Mouse (Mus musculus) MEL (cell line): ENCODE measurements around the gene Bicdl1. TPM values are rescaled to one million over a fixed set of nuclear protein-coding genes. Genes with fewer than 3 reads are reported as not detected.

Source experiments
- DNase-seq: peaks from one replicate; pipeline ENCODE4 v3.0.0; 2011; ENCODE audit warnings: low read depth, low spot score
- H3K27ac ChIP-seq: 2 replicates; pipeline ENCODE4 v1.5.1; 2012; ENCODE audit warnings: low read depth, mild to moderate bottlenecking, control low read depth, low read length, moderate library complexity; ENCODE audit not compliant: control insufficient read depth
- H3K27me3 ChIP-seq, 2 experiments: fragments of 150-350 bp in 1 of 2; sonication (generic) in 1 of 2; 2 replicates each; pipeline ENCODE4 v1.6.1; 2012; ENCODE audit warnings: low read length in 2 of 2, mild to moderate bottlenecking in 2 of 2, improper control_type of control experiment in 1 of 2, moderate library complexity in 1 of 2; ENCODE audit not compliant: insufficient read depth in 2 of 2, control insufficient read depth in 1 of 2
- H3K36me3 ChIP-seq, 2 experiments: 2 replicates each; pipeline ENCODE4 v1.6.1; 2012 to 2014; ENCODE audit warnings: low read length in 2 of 2, improper control_type of control experiment in 1 of 2, inconsistent platforms in 1 of 2, mild to moderate bottlenecking in 1 of 2; ENCODE audit not compliant: insufficient read depth in 2 of 2, control insufficient read depth in 1 of 2
- H3K4me1 ChIP-seq, 2 experiments: fragments of 150-350 bp in 1 of 2; sonication (generic) in 1 of 2; 2 replicates each; pipeline ENCODE4 v1.6.1; 2012; ENCODE audit warnings: low read length in 2 of 2, improper control_type of control experiment in 1 of 2, mild to moderate bottlenecking in 1 of 2; ENCODE audit not compliant: insufficient read depth in 2 of 2, control insufficient read depth in 1 of 2
- H3K4me3 ChIP-seq, 2 experiments: fragments of 150-350 bp in 1 of 2; sonication (generic) in 1 of 2; 2 replicates each; pipeline ENCODE4 v1.5.1; 2012; ENCODE audit warnings: low read depth in 2 of 2, low read length in 2 of 2, mild to moderate bottlenecking in 2 of 2, moderate library complexity in 2 of 2, control low read depth in 1 of 2, improper control_type of control experiment in 1 of 2; ENCODE audit not compliant: control insufficient read depth in 1 of 2, insufficient read depth in 1 of 2
- H3K79me2 ChIP-seq: 2 replicates; pipeline ENCODE4 v1.6.1; 2012; ENCODE audit warnings: mild to moderate bottlenecking, low read length, moderate library complexity; ENCODE audit not compliant: control insufficient read depth, poor library complexity, insufficient read depth
- H3K9ac ChIP-seq: 2 replicates; pipeline ENCODE4 v1.6.1; 2012; ENCODE audit warnings: low read depth, mild to moderate bottlenecking, control low read depth, low read length, moderate library complexity; ENCODE audit not compliant: control insufficient read depth, poor library complexity, severe bottlenecking
- H3K9me3 ChIP-seq: fragments of 150-350 bp; sonication (generic); replicated peaks from 2 replicates; pipeline ENCODE4 v1.6.1; 2012; ENCODE audit warnings: mild to moderate bottlenecking, low read length, improper control_type of control experiment, moderate library complexity; ENCODE audit not compliant: insufficient read depth
- CHD1 ChIP-seq: IDR thresholded peaks from 2 replicates; pipeline ENCODE4 v1.6.1; 2012; ENCODE audit warnings: low read depth, mild to moderate bottlenecking, inconsistent platforms, low read length, improper control_type of control experiment
- E2F4 ChIP-seq: IDR thresholded peaks from 2 replicates; pipeline ENCODE4 v1.6.1; 2011; ENCODE audit warnings: low read depth, low read length, improper control_type of control experiment, borderline replicate concordance
- ELF1 ChIP-seq: IDR thresholded peaks from 2 replicates; pipeline ENCODE4 v1.6.1; 2014; ENCODE audit warnings: low read depth, mild to moderate bottlenecking, inconsistent platforms, low read length, improper control_type of control experiment, moderate library complexity
- GATA1 ChIP-seq: IDR thresholded peaks from 2 replicates; pipeline ENCODE4 v1.6.1; 2011; ENCODE audit warnings: low read depth, low read length, improper control_type of control experiment
- HCFC1 ChIP-seq: IDR thresholded peaks from 2 replicates; pipeline ENCODE4 v1.6.1; 2012; ENCODE audit warnings: low read depth, mild to moderate bottlenecking, inconsistent platforms, low read length, improper control_type of control experiment, moderate library complexity
- JUND ChIP-seq: IDR thresholded peaks from 2 replicates; pipeline ENCODE4 v1.6.1; 2011; ENCODE audit warnings: low read depth, mild to moderate bottlenecking, improper control_type of control experiment, low read length
- KAT2A ChIP-seq: conservative IDR thresholded peaks from 2 replicates; pipeline ENCODE4 v1.6.1; 2012; ENCODE audit warnings: low read depth, low read length, improper control_type of control experiment, inconsistent platforms
- MAX ChIP-seq: IDR thresholded peaks from 2 replicates; pipeline ENCODE4 v1.6.1; 2011; ENCODE audit warnings: low read length, improper control_type of control experiment
- MXI1 ChIP-seq: IDR thresholded peaks from 2 replicates; pipeline ENCODE4 v1.6.1; 2011; ENCODE audit warnings: mild to moderate bottlenecking, low read depth, low read length, improper control_type of control experiment
- MYC ChIP-seq: IDR thresholded peaks from 2 replicates; pipeline ENCODE4 v1.6.1; 2011; ENCODE audit warnings: low read depth, mild to moderate bottlenecking, low read length, improper control_type of control experiment, moderate library complexity
- NELFE ChIP-seq: IDR thresholded peaks from 2 replicates; pipeline ENCODE4 v1.6.1; 2011; ENCODE audit warnings: low read depth, low read length, improper control_type of control experiment
- SIN3A ChIP-seq: IDR thresholded peaks from 2 replicates; pipeline ENCODE4 v1.6.1; 2012; ENCODE audit warnings: low read length, improper control_type of control experiment, inconsistent platforms
- TCF12 ChIP-seq: IDR thresholded peaks from 2 replicates; pipeline ENCODE4 v1.6.1; 2014; ENCODE audit warnings: low read depth, mild to moderate bottlenecking, inconsistent platforms, low read length, improper control_type of control experiment, moderate library complexity
- UBTF ChIP-seq: IDR thresholded peaks from 2 replicates; pipeline ENCODE4 v1.6.1; 2012; ENCODE audit warnings: low read depth, mild to moderate bottlenecking, inconsistent platforms, low read length, improper control_type of control experiment, moderate library complexity, borderline replicate concordance; ENCODE audit not compliant: insufficient read depth
- USF2 ChIP-seq, 2 experiments: IDR thresholded peaks; 2 replicates each; pipeline ENCODE4 v1.6.1; 2011 to 2012; ENCODE audit warnings: improper control_type of control experiment in 2 of 2, low read length in 2 of 2, borderline replicate concordance in 1 of 2, inconsistent platforms in 1 of 2, low read depth in 1 of 2, mild to moderate bottlenecking in 1 of 2; ENCODE audit not compliant: insufficient read depth in 1 of 2
- ZC3H11A ChIP-seq: IDR thresholded peaks from 2 replicates; pipeline ENCODE4 v1.6.1; 2012; ENCODE audit warnings: low read depth, mild to moderate bottlenecking, inconsistent platforms, low read length, improper control_type of control experiment
- ZKSCAN1 ChIP-seq: IDR thresholded peaks from 2 replicates; pipeline ENCODE4 v1.6.1; 2012; ENCODE audit warnings: low read depth, mild to moderate bottlenecking, inconsistent platforms, low read length, improper control_type of control experiment, moderate library complexity
- ZMIZ1 ChIP-seq: IDR thresholded peaks from 2 replicates; pipeline ENCODE4 v1.6.1; 2012; ENCODE audit warnings: low read depth, mild to moderate bottlenecking, inconsistent platforms, low read length, improper control_type of control experiment, moderate library complexity
- ZNF384 ChIP-seq: IDR thresholded peaks from 2 replicates; pipeline ENCODE4 v1.6.1; 2012; ENCODE audit warnings: low read depth, mild to moderate bottlenecking, inconsistent platforms, low read length, improper control_type of control experiment
- polyA plus RNA-seq, 2 experiments: library from polyadenylated mRNA; stranded (reverse) in 1 of 2; unstranded in 1 of 2; fragments of >175 nt in 1 of 2; fragments of >200 nt in 1 of 2; gene quantifications; 2 replicates each; pipeline versions ENCODE4 v1.2.1 to v1.2.4; 2012; ENCODE audit warnings: low replicate concordance in 2 of 2, low read depth in 1 of 2; ENCODE audit not compliant: insufficient read length in 2 of 2, insufficient read depth in 1 of 2, missing spikeins in 1 of 2
- total RNA-seq: library from RNA; depleted of rRNA; stranded (reverse); fragments of 300-350 nt; gene quantifications from 2 replicates; pipeline ENCODE4 v1.2.3, GENCODE M21; 2012

Gene Bicdl1
- total and polyA plus RNA-seq, 3 experiments, result 3.5 to 13.4 TPM; not detected in 1

GRCm38 (mm10) chr5:115667210-115667609 lies 64.2 kb downstream of the Bicdl1 start:
- H3K27me3 ChIP-seq, result no peaks in the 10 kb centered on the region
- H3K4me1 ChIP-seq, result no peaks in the 10 kb centered on the region

GRCm38 (mm10) chr5:115666366-115667065 lies 64.9 kb downstream of the Bicdl1 start:
- H3K9me3 ChIP-seq, result no peaks in the 10 kb centered on the region
- no peak for DNase-seq
- no peaks in the 10 kb centered on the region for H3K4me1 ChIP-seq
- no peak overlapping the region for H3K9ac ChIP-seq
- TF ChIP-seq MXI1 (no peak), ZNF384 (no peak), NELFE (no peak), ZKSCAN1 (no peak), HCFC1 (no peak), MYC (no peak), KAT2A (no peak), UBTF (no peak), ZMIZ1 (no peak), SIN3A (no peak), E2F4 (no peak)
- no peak overlapping the region for H3K27ac ChIP-seq
- no peak overlapping the region for H3K4me3 ChIP-seq
- no peaks in the 10 kb centered on the region for H3K36me3 ChIP-seq
- no peaks in the 10 kb centered on the region for H3K27me3 ChIP-seq
- no peaks in the 10 kb centered on the region for H3K79me2 ChIP-seq

More at GRCm38 (mm10) chr5:115667210-115667609, 64.2 kb downstream of the Bicdl1 start:
- H3K36me3 ChIP-seq, result no peaks in the 10 kb centered on the region
- H3K9ac ChIP-seq, result no peak overlapping the region
- TF ChIP-seq ZKSCAN1, result no peak
- TF ChIP-seq GATA1, result no peak
- TF ChIP-seq CHD1, result no peak
- no peak for TF ChIP-seq JUND
- no peaks in the 10 kb centered on the region for H3K79me2 ChIP-seq
- H3K9me3 ChIP-seq, result no peaks in the 10 kb centered on the region
- no peak for DNase-seq
- no peak overlapping the region for H3K27ac ChIP-seq
- H3K4me3 ChIP-seq, result no peak overlapping the region

- Histone ChIP-seq H3K9me3 (no peaks in the 10 kb centered on the region), H3K36me3 (no peaks in the 10 kb centered on the region), H3K27ac (no peak overlapping the region), H3K4me1 (no peaks in the 10 kb centered on the region), H3K27me3 (no peaks in the 10 kb centered on the region)
- no peak for DNase-seq
- TF ChIP-seq JUND (no peak), USF2 (IDR thresholded peaks at IDR 0.05; ENCODE audit: borderline replicate concordance in 1 of 2, insufficient read depth in 1 of 2, low read depth in 1 of 2, low read length in 2 of 2) (no peak), MAX (no peak), HCFC1 (no peak), ELF1 (no peak), UBTF (no peak), TCF12 (no peak), ZC3H11A (no peak)
- TF ChIP-seq, all 39 proteins: peak for 0
- Histone ChIP-seq H3K79me2 (no peaks in the 10 kb centered on the region), H3K4me3 (no peak overlapping the region), H3K9ac (no peak overlapping the region)
Measured at GRCm38 (mm10) chr5:115662658-115663057, 68.8 kb downstream of the Bicdl1 start.
